Mouse (Mus musculus): ENCODE measurements at regions not wholly inside any gene's neighbourhood (a gene's known extent, or its start where the extent isn't known, plus 50 kb on each side); places are given as distances from the start of the nearest gene placed in this dataset.
A peak's percentile ranks its signal among the peaks of the same experiment; 100 is the strongest.

GRCm38 (mm10) chr3:128429706-128430105, 533.6 kb upstream of the Fam241a start:
- DNase-seq (ENCODE audit: low spot score in 2 of 2), result no peak

GRCm38 (mm10) chr3:128415568-128415967, 519.4 kb upstream of the Fam241a start:
- DNase-seq (ENCODE audit: low spot score in 2 of 2), result no peak

- DNase-seq (ENCODE audit: low spot score in 2 of 2), result no peak
Measured at GRCm38 (mm10) chr3:128413481-128413880, 517.4 kb upstream of the Fam241a start.

GRCm38 (mm10) chr3:128412157-128412556, 516.0 kb upstream of the Fam241a start:
- no peak for DNase-seq (ENCODE audit: low spot score in 2 of 2)

- no peak for DNase-seq (ENCODE audit: low spot score in 2 of 2)
Measured at GRCm38 (mm10) chr3:128394805-128395204, 498.7 kb upstream of the Fam241a start.

- no peak for DNase-seq (ENCODE audit: low spot score in 2 of 2)
Measured at GRCm38 (mm10) chr3:128380579-128380978, 484.5 kb upstream of the Fam241a start.

- DNase-seq (ENCODE audit: low spot score in 2 of 2), result no peak
Measured at GRCm38 (mm10) chr3:128369521-128370127, 473.5 kb upstream of the Fam241a start.

- no peak for DNase-seq (ENCODE audit: low spot score in 2 of 2)
Measured at GRCm38 (mm10) chr3:128362310-128362709, 466.2 kb upstream of the Fam241a start.

GRCm38 (mm10) chr3:128349123-128349522, 453.0 kb upstream of the Fam241a start:
- DNase-seq (ENCODE audit: low spot score in 2 of 2), result peak in 1 of 2 experiments; percentile 7

GRCm38 (mm10) chr3:128347782-128348574, 451.9 kb upstream of the Fam241a start:
- no peak for DNase-seq (ENCODE audit: low spot score in 2 of 2)

GRCm38 (mm10) chr3:128337508-128337907, 441.4 kb upstream of the Fam241a start:
- DNase-seq (ENCODE audit: low spot score in 2 of 2), result no peak

GRCm38 (mm10) chr3:128337031-128337430, 440.9 kb upstream of the Fam241a start:
- peak; percentile 10 to 52 for DNase-seq (ENCODE audit: low spot score in 2 of 2)

GRCm38 (mm10) chr3:128327677-128328076, 431.6 kb upstream of the Fam241a start:
- DNase-seq (ENCODE audit: low spot score in 2 of 2), result no peak

- DNase-seq (ENCODE audit: low spot score in 2 of 2), result no peak
Measured at GRCm38 (mm10) chr3:128301312-128301711, 405.2 kb upstream of the Fam241a start.

- DNase-seq (ENCODE audit: low spot score in 2 of 2), result no peak
Measured at GRCm38 (mm10) chr3:128298110-128298509, 402.0 kb upstream of the Fam241a start.

- DNase-seq (ENCODE audit: low spot score in 2 of 2), result no peak
Measured at GRCm38 (mm10) chr3:128287846-128288245, 391.7 kb upstream of the Fam241a start.

- DNase-seq (ENCODE audit: low spot score in 2 of 2), result no peak
Measured at GRCm38 (mm10) chr3:128285214-128285613, 389.1 kb upstream of the Fam241a start.

- DNase-seq (ENCODE audit: low spot score in 2 of 2), result no peak
Measured at GRCm38 (mm10) chr3:128280626-128281025, 384.5 kb upstream of the Fam241a start.

GRCm38 (mm10) chr3:128270576-128270975, 374.5 kb upstream of the Fam241a start:
- DNase-seq (ENCODE audit: low spot score in 2 of 2), result peak in 1 of 2 experiments; percentile 9

- DNase-seq (ENCODE audit: low spot score in 2 of 2), result no peak
Measured at GRCm38 (mm10) chr3:128261208-128261607, 365.1 kb upstream of the Fam241a start.

GRCm38 (mm10) chr3:128247816-128248215, 351.7 kb upstream of the Fam241a start:
- DNase-seq (ENCODE audit: low spot score in 2 of 2), result no peak

- no peak for DNase-seq (ENCODE audit: low spot score in 2 of 2)
Measured at GRCm38 (mm10) chr3:128239813-128240421, 343.8 kb upstream of the Fam241a start.

Data from left cerebral cortex, adult 8-10 months (tissue).